Mouse (Mus musculus) heart, adult 2 months (tissue): ENCODE results near the gene Pdcd7. TPM values are rescaled to one million over a fixed set of nuclear protein-coding genes. Genes with fewer than 3 reads are reported as not detected.
"Not testable (repeated sequence)": the region's sequence is repeated elsewhere in the genome, so short reads cannot be mapped to it uniquely, and the experiment has no call there.

ENCODE experiments used
- DNase-seq, 2 experiments: peaks; one replicate each; pipeline ENCODE4 v3.0.0; 2021
- H3K27ac ChIP-seq: fragments of 200-600 bp; 2 replicates; pipeline ENCODE4 v1.8.1; 2022
- H3K27me3 ChIP-seq: fragments of 200-500 bp; 2 replicates; pipeline ENCODE4 v1.6.1; 2012; ENCODE audit warnings: mild to moderate bottlenecking, low read length, inconsistent platforms, mixed read lengths; ENCODE audit not compliant: control insufficient read depth, insufficient read depth
- H3K36me3 ChIP-seq: fragments of 200-500 bp; 2 replicates; pipeline ENCODE4 v1.6.1; 2012; ENCODE audit warnings: low read length, inconsistent platforms; ENCODE audit not compliant: control insufficient read depth, insufficient read depth
- H3K4me1 ChIP-seq: fragments of 200-500 bp; 2 replicates; pipeline ENCODE4 v1.6.1; 2011; ENCODE audit warnings: low read length; ENCODE audit not compliant: control insufficient read depth, insufficient read depth
- H3K4me3 ChIP-seq: fragments of 200-600 bp; 2 replicates; pipeline ENCODE4 v1.8.1; 2022
- H3K79me2 ChIP-seq: fragments of 200-500 bp; replicated peaks from 2 replicates; pipeline ENCODE4 v1.6.1; 2012; ENCODE audit warnings: mild to moderate bottlenecking, inconsistent platforms, low read length, moderate library complexity, mixed read lengths; ENCODE audit not compliant: control insufficient read depth, insufficient read depth
- H3K9ac ChIP-seq: fragments of 200-500 bp; 2 replicates; pipeline ENCODE4 v1.6.1; 2012; ENCODE audit warnings: low read depth, mild to moderate bottlenecking, control low read depth, inconsistent platforms, low read length, mixed read lengths
- CTCF ChIP-seq: fragments of 200-600 bp; IDR thresholded peaks from 2 replicates; pipeline ENCODE4 v1.8.1; 2022; ENCODE audit warnings: antibody characterized with exemption, mild to moderate bottlenecking, moderate library complexity
- EP300 ChIP-seq: fragments of 200-500 bp; IDR thresholded peaks from 2 replicates; pipeline ENCODE4 v1.6.1; 2011; ENCODE audit warnings: low read depth, low read length, control low read depth; ENCODE audit not compliant: insufficient read depth
- POLR2A ChIP-seq: fragments of 200-500 bp; IDR thresholded peaks from 2 replicates; pipeline ENCODE4 v1.6.1; 2011; ENCODE audit warnings: mild to moderate bottlenecking, low read depth, low read length, control low read depth; ENCODE audit not compliant: insufficient read depth
- WGBS: fragments of 180-500 bp; shearing (Covaris S2); methylation state at CpG from one replicate; pipeline ENCODE4 v1.1.7; 2018; 5-methylcytosine and 5-hydroxymethylcytosine counted together
- intact Hi-C: fragments of 180-260 bp; cut with DNase I; formaldehyde crosslinking; loops from one replicate; pipeline ENCODE4 v1.15.1; 2025
- polyA plus RNA-seq: library from polyadenylated mRNA; depleted of rRNA; stranded (reverse); fragments of >200 nt; gene quantifications from 2 replicates; pipeline ENCODE4 v1.2.3, GENCODE M21; 2012
- total RNA-seq, 2 experiments: library from RNA; stranded (reverse); gene quantifications; 2 replicates each; pipeline ENCODE4 v1.2.3; 2021

The Pdcd7 gene
- total and polyA plus RNA-seq, 3 experiments, result 6.6 to 13.9 (median 13.6) TPM

DNA sequence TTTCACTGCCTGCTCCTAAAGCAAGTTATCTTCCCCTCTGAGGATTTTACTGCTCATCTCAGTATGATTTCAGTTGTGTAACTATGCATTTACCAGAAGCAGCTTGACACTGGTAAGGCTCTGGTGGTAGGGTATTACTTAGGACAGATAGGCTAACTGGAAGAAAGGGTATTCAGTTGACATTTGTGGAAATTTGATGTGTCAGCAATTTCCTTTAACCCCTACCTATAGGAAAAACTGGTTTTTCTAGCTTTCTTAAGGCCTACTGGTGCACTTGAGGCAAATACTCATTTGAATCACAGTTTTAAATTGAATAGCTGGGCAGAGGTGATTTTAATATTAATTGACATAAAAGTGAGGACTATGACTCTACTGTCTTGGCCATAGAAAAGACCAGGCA, 19.9 kb upstream of the Pdcd7 start:
- no peak overlapping the region for H3K27ac ChIP-seq
- intact Hi-C loops, result no loop called here
- H3K79me2 ChIP-seq, result no peaks in the 10 kb centered on the region

GRCm38 (mm10) chr9:65327371-65327770, 18.5 kb upstream of the Pdcd7 start:
- intact Hi-C loops, result no loop called here
- Histone ChIP-seq H3K4me1 (no peaks in the 10 kb centered on the region), H3K79me2 (no peaks in the 10 kb centered on the region), H3K4me3 (no peak overlapping the region), H3K36me3 (peaks cover 4% of the 10 kb centered on the region), H3K9ac (no peak overlapping the region), H3K27ac (no peak overlapping the region), H3K27me3 (no peaks in the 10 kb centered on the region)
- TF ChIP-seq EP300 (no peak), CTCF (no peak), POLR2A (no peak)
- 90% methylated on average over 2 of the region's 2 CpGs for WGBS
- no peak for DNase-seq

More for the DNA sequence above, 19.9 kb upstream of the Pdcd7 start:
- H3K4me3 ChIP-seq, result no peak overlapping the region
- no peak for DNase-seq
- H3K36me3 ChIP-seq, result peaks cover 4% of the 10 kb centered on the region
- H3K4me1 ChIP-seq, result no peaks in the 10 kb centered on the region
- no peak overlapping the region for H3K9ac ChIP-seq
- TF ChIP-seq POLR2A, result no peak
- no peak for TF ChIP-seq EP300
- TF ChIP-seq CTCF, result no peak
- no peaks in the 10 kb centered on the region for H3K27me3 ChIP-seq

GRCm38 (mm10) chr9:65333958-65334357, 11.9 kb upstream of the Pdcd7 start:
- WGBS, result 92% methylated on average over 5 of the region's 5 CpGs
- Histone ChIP-seq H3K9ac (no peak overlapping the region), H3K36me3 (no peaks in the 10 kb centered on the region; the same call in 1 of the 2 replicates), H3K27me3 (no peaks in the 10 kb centered on the region), H3K4me3 (no peak overlapping the region), H3K79me2 (no peaks in the 10 kb centered on the region), H3K27ac (no peak overlapping the region), H3K4me1 (no peaks in the 10 kb centered on the region)
- intact Hi-C loops, result no loop called here
- no peak for TF ChIP-seq POLR2A
- TF ChIP-seq EP300, result no peak
- no peak for TF ChIP-seq CTCF
- no peak for DNase-seq

GRCm38 (mm10) chr9:65339146-65339545, 6.8 kb upstream of the Pdcd7 start:
- 84% methylated on average over 4 of the region's 4 CpGs for WGBS
- DNase-seq, result no peak
- TF ChIP-seq POLR2A, result no peak
- TF ChIP-seq CTCF, result no peak
- no peaks in the 10 kb centered on the region for H3K27me3 ChIP-seq
- H3K9ac ChIP-seq, result no peak overlapping the region
- H3K4me1 ChIP-seq, result no peaks in the 10 kb centered on the region
- intact Hi-C loops, result no loop called here
- no peak overlapping the region for H3K4me3 ChIP-seq
- no peak overlapping the region for H3K27ac ChIP-seq
- no peaks in the 10 kb centered on the region for H3K36me3 ChIP-seq
- no peaks in the 10 kb centered on the region for H3K79me2 ChIP-seq

DNA sequence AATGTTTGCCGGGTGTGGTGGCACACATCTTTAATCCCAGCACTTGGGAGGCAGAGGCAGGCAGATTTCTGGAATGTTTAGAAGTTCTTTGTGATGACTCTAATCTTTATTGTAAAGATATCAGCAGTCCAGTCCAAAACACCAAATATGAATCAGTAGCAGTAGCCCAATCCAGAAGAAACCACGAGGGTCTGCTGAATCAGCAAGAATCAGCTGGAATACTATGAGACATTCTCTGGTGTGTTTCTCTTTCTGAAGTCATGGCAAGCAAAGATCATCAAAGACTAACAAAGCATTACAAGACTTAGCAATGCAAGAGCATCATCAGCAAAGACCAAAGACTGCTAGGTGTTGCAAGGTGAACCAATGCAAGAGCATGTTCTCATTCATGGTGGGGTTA, 5.5 kb upstream of the Pdcd7 start:
- H3K4me1 ChIP-seq, result no peaks in the 10 kb centered on the region
- TF ChIP-seq CTCF (no peak), EP300 (no peak), POLR2A (no peak)
- H3K9ac ChIP-seq, result no peak overlapping the region
- 87% methylated on average over 2 of the region's 2 CpGs for WGBS
- no peaks in the 10 kb centered on the region for H3K36me3 ChIP-seq
- H3K27me3 ChIP-seq, result no peaks in the 10 kb centered on the region
- H3K27ac ChIP-seq, result no peak overlapping the region
- intact Hi-C loops, result no loop called here
- DNase-seq, result no peak
- no peaks in the 10 kb centered on the region for H3K79me2 ChIP-seq
- H3K4me3 ChIP-seq, result no peak overlapping the region

GRCm38 (mm10) chr9:65345439-65345838, 465 bp upstream of the Pdcd7 start:
- H3K4me3 ChIP-seq, result peak overlapping the region; percentile 80
- H3K27ac ChIP-seq, result peak overlapping the region; percentile 91
- H3K4me1 ChIP-seq, H3K79me2 ChIP-seq, H3K27me3 ChIP-seq, DNase-seq, H3K36me3 ChIP-seq, H3K9ac ChIP-seq: not testable (repeated sequence)
- intact Hi-C loops, result loop anchor here (5.0 kb wide), 1 partner anchor 53 kb away; the partner anchor contains the start of gene Clpx
- peak; percentile 9; the same call in 1 of the 2 replicates for TF ChIP-seq CTCF
- 58% methylated on average over 11 of the region's 11 CpGs for WGBS
